Mouse (Mus musculus): ENCODE measurements at regions not wholly inside any gene's neighbourhood (a gene's known extent, or its start where the extent isn't known, plus 50 kb on each side); places are given as distances from the start of the nearest gene placed in this dataset.
"Not testable (repeated sequence)": the region's sequence is repeated elsewhere in the genome, so short reads cannot be mapped to it uniquely, and the experiment has no call there.

GRCm38 (mm10) chr1:193506991-193507390, 136.9 kb upstream of the Camk1g start:
- no peak for DNase-seq (ENCODE audit: low spot score)
- Histone ChIP-seq H3K4me3 (no peak overlapping the region), H3K4me1 (peaks cover 14% of the 10 kb centered on the region), H3K27ac (replicated peaks) (no peak overlapping the region), H3K36me3 (no peaks in the 10 kb centered on the region), H3K9me3 (replicated peaks) (no peaks in the 10 kb centered on the region), H3K27me3 (ENCODE audit: low read depth, poor library complexity, severe bottlenecking) (peaks cover 16% of the 10 kb centered on the region)
- WGBS, result 75% methylated on average over 3 of the region's 3 CpGs

GRCm38 (mm10) chr1:193505381-193505780, 135.3 kb upstream of the Camk1g start:
- H3K27ac ChIP-seq (replicated peaks), result no peak overlapping the region
- H3K4me3 ChIP-seq, result no peak overlapping the region
- H3K27me3 ChIP-seq (ENCODE audit: low read depth, poor library complexity, severe bottlenecking), result peaks cover 12% of the 10 kb centered on the region
- H3K9me3 ChIP-seq (replicated peaks), result no peaks in the 10 kb centered on the region
- H3K36me3 ChIP-seq, result no peaks in the 10 kb centered on the region
- H3K4me1 ChIP-seq, result peaks cover 19% of the 10 kb centered on the region
- 50% methylated on average over 3 of the region's 3 CpGs for whole genome bisulfite sequencing
- DNase-seq (ENCODE audit: low spot score), result no peak

GRCm38 (mm10) chr1:193504611-193505010, 134.5 kb upstream of the Camk1g start:
- peaks cover 5% of the 10 kb centered on the region; the same call in 1 of the 2 replicates for H3K27me3 ChIP-seq (ENCODE audit: low read depth, poor library complexity, severe bottlenecking)
- 46% methylated on average over 3 of the region's 3 CpGs for WGBS
- H3K4me3 ChIP-seq, result no peak overlapping the region
- no peak for DNase-seq (ENCODE audit: low spot score)
- no peak overlapping the region for H3K27ac ChIP-seq (replicated peaks)
- H3K36me3 ChIP-seq, result no peaks in the 10 kb centered on the region
- no peaks in the 10 kb centered on the region for H3K9me3 ChIP-seq (replicated peaks)
- peaks cover 13% of the 10 kb centered on the region; the same call in 1 of the 2 replicates for H3K4me1 ChIP-seq

- Histone ChIP-seq H3K36me3 (no peaks in the 10 kb centered on the region), H3K4me3 (no peak overlapping the region), H3K4me1 (peaks cover 13% of the 10 kb centered on the region; the same call in 1 of the 2 replicates), H3K27ac (replicated peaks) (no peak overlapping the region), H3K9me3 (replicated peaks) (no peaks in the 10 kb centered on the region), H3K27me3 (ENCODE audit: low read depth, poor library complexity, severe bottlenecking) (no peaks in the 10 kb centered on the region)
- peak; percentile 56 for DNase-seq (ENCODE audit: low spot score)
- WGBS, result 30% methylated on average over 3 of the region's 3 CpGs
These were observed 133.7 kb upstream of the Camk1g start for GRCm38 (mm10) chr1:193503624-193504325.

- no peak for DNase-seq (ENCODE audit: low spot score)
- peaks cover 17% of the 10 kb centered on the region for H3K4me1 ChIP-seq
- no peak overlapping the region for H3K27ac ChIP-seq (replicated peaks)
- no peaks in the 10 kb centered on the region for H3K36me3 ChIP-seq
- no peaks in the 10 kb centered on the region for H3K9me3 ChIP-seq (replicated peaks)
- no peak overlapping the region for H3K4me3 ChIP-seq
- H3K27me3 ChIP-seq (ENCODE audit: low read depth, poor library complexity, severe bottlenecking), result no peaks in the 10 kb centered on the region
- 52% methylated on average over 9 of the region's 9 CpGs for WGBS
These were observed 126.4 kb upstream of the Camk1g start for GRCm38 (mm10) chr1:193496265-193497183.

GRCm38 (mm10) chr1:193488039-193488438, 117.9 kb upstream of the Camk1g start:
- Histone ChIP-seq H3K4me1 (peaks cover 4% of the 10 kb centered on the region; the same call in 1 of the 2 replicates), H3K27me3 (ENCODE audit: low read depth, poor library complexity, severe bottlenecking) (no peaks in the 10 kb centered on the region), H3K4me3 (no peak overlapping the region), H3K9me3 (replicated peaks) (no peaks in the 10 kb centered on the region), H3K27ac (replicated peaks) (no peak overlapping the region), H3K36me3 (no peaks in the 10 kb centered on the region)
- no peak for DNase-seq (ENCODE audit: low spot score)
- 74% methylated on average over 6 of the region's 6 CpGs for WGBS

GRCm38 (mm10) chr1:193486668-193487067, 116.6 kb upstream of the Camk1g start:
- DNase-seq (ENCODE audit: low spot score); H3K27ac ChIP-seq (replicated peaks); H3K9me3 ChIP-seq (replicated peaks); H3K36me3 ChIP-seq; H3K4me1 ChIP-seq; H3K27me3 ChIP-seq (ENCODE audit: low read depth, poor library complexity, severe bottlenecking); H3K4me3 ChIP-seq: not testable (repeated sequence)
- WGBS, result 6% methylated on average over 2 of the region's 2 CpGs

- Histone ChIP-seq H3K36me3 (no peaks in the 10 kb centered on the region), H3K27me3 (ENCODE audit: low read depth, poor library complexity, severe bottlenecking) (no peaks in the 10 kb centered on the region), H3K4me1 (peaks cover 4% of the 10 kb centered on the region; the same call in 1 of the 2 replicates), H3K4me3 (no peak overlapping the region), H3K27ac (replicated peaks) (no peak overlapping the region), H3K9me3 (replicated peaks) (no peaks in the 10 kb centered on the region)
- 90% methylated on average over 11 of the region's 11 CpGs for WGBS
- no peak for DNase-seq (ENCODE audit: low spot score)
These were observed 114.9 kb upstream of the Camk1g start for GRCm38 (mm10) chr1:193484977-193485376.

GRCm38 (mm10) chr1:193477298-193477697, 107.2 kb upstream of the Camk1g start:
- no peak for DNase-seq (ENCODE audit: low spot score)
- WGBS, result 47% methylated on average over 1 of the region's 1 CpGs
- no peak overlapping the region for H3K4me3 ChIP-seq
- H3K27me3 ChIP-seq (ENCODE audit: low read depth, poor library complexity, severe bottlenecking), result no peaks in the 10 kb centered on the region
- no peaks in the 10 kb centered on the region for H3K4me1 ChIP-seq
- no peaks in the 10 kb centered on the region for H3K36me3 ChIP-seq
- no peaks in the 10 kb centered on the region for H3K9me3 ChIP-seq (replicated peaks)
- no peak overlapping the region for H3K27ac ChIP-seq (replicated peaks)

GRCm38 (mm10) chr1:193476805-193477204, 106.7 kb upstream of the Camk1g start:
- Histone ChIP-seq H3K4me3 (no peak overlapping the region), H3K4me1 (no peaks in the 10 kb centered on the region), H3K9me3 (replicated peaks) (no peaks in the 10 kb centered on the region), H3K36me3 (no peaks in the 10 kb centered on the region), H3K27me3 (ENCODE audit: low read depth, poor library complexity, severe bottlenecking) (no peaks in the 10 kb centered on the region), H3K27ac (replicated peaks) (no peak overlapping the region)
- no peak for DNase-seq (ENCODE audit: low spot score)
- WGBS, result 87% methylated on average over 7 of the region's 7 CpGs

GRCm38 (mm10) chr1:193466306-193466705, 96.2 kb upstream of the Camk1g start:
- H3K27me3 ChIP-seq (ENCODE audit: low read depth, poor library complexity, severe bottlenecking), result no peaks in the 10 kb centered on the region
- no peak for DNase-seq (ENCODE audit: low spot score)
- H3K36me3 ChIP-seq, result no peaks in the 10 kb centered on the region
- H3K27ac ChIP-seq (replicated peaks), result no peak overlapping the region
- H3K4me3 ChIP-seq, result no peak overlapping the region
- H3K4me1 ChIP-seq, result no peaks in the 10 kb centered on the region
- H3K9me3 ChIP-seq (replicated peaks), result peaks cover 4% of the 10 kb centered on the region; the same call in 1 of the 2 replicates

GRCm38 (mm10) chr1:193459735-193460134, 89.6 kb upstream of the Camk1g start:
- no peaks in the 10 kb centered on the region for H3K9me3 ChIP-seq (replicated peaks)
- H3K4me1 ChIP-seq, result no peaks in the 10 kb centered on the region
- WGBS, result 80% methylated on average over 5 of the region's 5 CpGs
- no peaks in the 10 kb centered on the region for H3K27me3 ChIP-seq (ENCODE audit: low read depth, poor library complexity, severe bottlenecking)
- H3K4me3 ChIP-seq, result no peak overlapping the region
- H3K27ac ChIP-seq (replicated peaks), result no peak overlapping the region
- DNase-seq (ENCODE audit: low spot score), result no peak
- no peaks in the 10 kb centered on the region for H3K36me3 ChIP-seq

- 95% methylated on average over 2 of the region's 2 CpGs for WGBS
- no peaks in the 10 kb centered on the region for H3K27me3 ChIP-seq (ENCODE audit: low read depth, poor library complexity, severe bottlenecking)
- H3K9me3 ChIP-seq (replicated peaks), result no peaks in the 10 kb centered on the region
- no peaks in the 10 kb centered on the region for H3K36me3 ChIP-seq
- no peaks in the 10 kb centered on the region for H3K4me1 ChIP-seq
- no peak overlapping the region for H3K4me3 ChIP-seq
- H3K27ac ChIP-seq (replicated peaks), result no peak overlapping the region
- DNase-seq (ENCODE audit: low spot score), result no peak
These were observed 87.8 kb upstream of the Camk1g start for GRCm38 (mm10) chr1:193457908-193458307.

Data from midbrain, embryonic 10.5 days (tissue).